Mouse (Mus musculus): Measurements from ENCODE around the gene Cfap43.

DNA sequence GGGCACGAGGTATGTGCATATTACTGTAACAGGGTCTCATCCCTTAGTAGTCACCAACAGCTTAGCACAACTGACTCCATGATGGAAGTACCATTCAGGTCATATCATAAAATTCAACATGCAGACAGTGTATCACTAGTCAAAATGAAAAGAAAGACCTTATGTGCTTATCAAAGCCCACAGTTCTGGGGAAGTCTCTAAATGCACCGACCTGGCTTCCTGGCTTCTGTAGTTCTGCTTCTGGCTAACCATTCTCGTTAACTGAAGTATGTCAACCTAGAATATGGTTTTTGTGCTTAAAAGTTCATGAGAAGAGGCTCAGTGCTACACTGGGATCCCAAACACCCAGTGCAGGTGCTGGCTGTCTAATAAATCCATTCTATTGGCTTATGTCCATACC lies 199.9 kb downstream of the Cfap43 start:
- TF ChIP-seq CTCF (IDR thresholded peaks at IDR 0.05; ENCODE audit: extremely low read depth, insufficient read depth, low read length) = no peak
- TF ChIP-seq POLR2A (IDR thresholded peaks at IDR 0.05; ENCODE audit: extremely low read depth, insufficient read depth, low read length) = no peak

All from cortical plate, adult 2 months (tissue).